Mouse (Mus musculus): ENCODE results near the gene Phldb2.

Gene Phldb2

DNA sequence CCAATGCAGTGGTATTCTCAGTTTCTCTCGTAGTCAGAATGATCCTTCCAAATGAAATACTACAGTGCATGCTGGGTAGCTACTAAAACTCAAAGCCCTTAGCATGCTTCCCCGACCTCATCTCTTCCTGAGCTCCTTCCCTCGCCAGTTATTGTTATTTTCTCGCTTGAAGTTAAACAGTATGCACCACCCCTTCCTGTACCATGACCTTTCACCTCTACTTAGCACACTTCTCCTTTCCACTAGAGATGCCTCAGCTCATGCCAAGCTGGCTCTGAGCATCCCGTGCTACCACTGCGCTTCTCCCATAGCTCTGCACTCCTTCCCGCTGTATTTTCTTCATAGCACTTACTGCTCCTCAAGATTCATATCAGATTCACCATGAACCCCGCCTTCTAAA lies 215.5 kb downstream of the Phldb2 start:
- no peak for DNase-seq (ENCODE audit: low read depth, low spot score)

- DNase-seq (ENCODE audit: low read depth, low spot score) = no peak
Observed at GRCm38 (mm10) chr16:45736724-45737123, 216.7 kb downstream of the Phldb2 start.

GRCm38 (mm10) chr16:45729163-45729562 lies 224.2 kb downstream of the Phldb2 start:
- DNase-seq (ENCODE audit: low read depth, low spot score) = no peak

DNA sequence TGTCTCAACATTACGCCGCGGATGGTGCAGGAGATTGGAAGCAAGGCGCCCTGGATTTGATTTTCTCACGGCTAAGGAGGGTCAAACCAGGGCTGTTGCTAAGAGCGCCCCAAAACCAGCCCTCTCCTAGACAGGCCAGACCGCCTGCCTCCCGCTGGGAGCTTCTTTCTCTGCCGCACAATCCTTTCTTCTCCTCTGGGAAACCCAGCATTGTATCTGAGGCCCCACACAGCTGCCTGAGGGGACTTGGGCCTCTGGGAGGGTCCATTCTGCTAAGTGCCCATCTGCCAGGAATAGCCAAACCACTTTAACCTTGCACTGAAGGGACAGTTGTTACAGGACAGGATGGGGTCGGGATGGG lies 228.7 kb downstream of the Phldb2 start:
- no peak for DNase-seq (ENCODE audit: low read depth, low spot score)

DNA sequence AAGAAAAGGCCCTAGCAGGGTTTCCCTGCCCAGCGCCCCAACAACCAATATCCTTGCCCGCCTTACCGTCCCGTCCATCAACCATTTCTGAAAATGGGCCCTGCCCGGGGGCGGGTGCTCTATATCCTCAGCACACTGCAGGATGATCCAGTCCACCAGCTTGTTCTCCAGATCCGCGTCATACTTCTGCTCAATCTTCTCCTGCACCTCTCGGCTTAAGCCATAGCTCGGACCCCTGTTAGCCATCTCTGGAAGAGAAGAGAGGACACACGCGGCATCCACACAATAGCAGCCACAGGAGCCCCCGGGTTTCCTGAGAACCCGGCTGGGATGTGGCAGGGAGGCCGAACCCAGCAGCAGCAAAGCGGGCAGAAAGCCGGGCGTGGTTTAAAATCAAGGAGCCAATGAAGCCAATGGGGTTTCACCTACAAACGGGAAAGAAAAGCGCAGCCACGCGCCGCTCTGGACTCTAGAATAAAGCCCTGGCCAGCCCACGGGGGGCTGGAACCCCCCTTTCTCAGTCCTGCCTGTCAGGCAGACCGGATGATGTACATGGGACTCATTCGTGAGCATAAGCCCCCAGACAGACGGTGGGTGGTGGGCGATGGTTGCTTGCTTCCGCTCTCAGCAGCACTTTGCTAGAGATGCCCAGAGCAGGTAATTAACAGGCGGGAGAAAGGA lies 229.2 kb downstream of the Phldb2 start, which contains the start of gene Tagln3:
TSS of gene Tagln3 (minus strand) at position 548 of the 681 bp plus-strand sequence.
- DNase-seq (ENCODE audit: low read depth, low spot score) = peak; percentile 15

- no peak for DNase-seq (ENCODE audit: low read depth, low spot score)
Observed at GRCm38 (mm10) chr16:45723172-45723901, 230.1 kb downstream of the Phldb2 start.

DNA sequence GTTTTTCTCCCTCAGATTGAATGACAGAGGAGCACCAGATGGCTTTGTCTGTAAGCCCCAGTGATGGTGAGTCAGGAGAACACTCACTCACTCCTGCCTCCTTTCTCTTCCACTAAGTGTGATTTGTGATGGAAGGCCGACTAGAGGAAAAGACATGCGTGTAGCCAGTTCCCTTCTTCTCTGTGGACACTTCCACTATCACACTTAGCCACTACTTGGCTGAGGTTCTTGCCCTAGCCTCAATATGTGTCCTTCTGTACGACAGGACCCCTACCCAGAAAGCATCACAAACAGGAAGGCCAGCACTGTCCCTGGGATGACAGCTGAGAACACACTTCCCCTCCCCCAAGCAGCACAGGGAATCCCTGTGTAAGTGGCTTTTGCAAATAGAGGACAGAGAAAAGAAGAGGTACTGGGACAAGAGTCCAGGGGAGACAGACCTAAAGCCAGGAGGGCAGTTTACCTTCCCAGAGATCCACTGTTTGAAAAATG lies 230.9 kb downstream of the Phldb2 start:
- no peak for DNase-seq (ENCODE audit: low read depth, low spot score)

DNA sequence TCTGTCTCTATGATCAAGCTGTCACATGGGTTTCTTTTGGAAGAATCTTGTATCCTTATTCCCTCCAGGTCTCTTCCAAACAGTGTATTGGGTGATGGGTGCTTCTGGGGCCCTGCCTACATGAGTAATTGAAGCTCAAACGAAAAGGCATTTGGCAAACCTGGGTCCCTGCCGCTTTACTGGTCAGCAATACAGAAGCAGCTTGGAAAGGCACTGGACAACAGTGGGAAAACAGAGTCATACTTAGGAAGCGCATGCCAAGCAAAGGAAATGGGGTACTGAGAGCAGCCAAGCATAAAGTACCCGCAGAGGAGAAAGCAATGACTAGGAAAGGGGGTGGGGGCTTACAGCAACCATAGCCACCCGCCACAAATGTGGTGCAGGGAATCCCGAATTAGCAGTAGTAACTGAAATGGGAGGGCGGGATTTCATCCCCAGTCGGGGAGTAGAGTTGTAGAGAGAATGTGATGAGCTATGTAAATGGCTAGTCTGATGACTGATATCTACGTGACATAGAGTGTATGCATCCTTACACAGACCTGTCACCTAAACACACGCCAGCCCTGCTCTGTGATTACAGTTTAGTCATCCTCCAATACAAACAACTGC lies 233.3 kb downstream of the Phldb2 start:
- DNase-seq (ENCODE audit: low read depth, low spot score) = no peak

GRCm38 (mm10) chr16:45718296-45718695 lies 235.1 kb downstream of the Phldb2 start:
- DNase-seq (ENCODE audit: low read depth, low spot score) = no peak

GRCm38 (mm10) chr16:45714489-45715150 lies 238.8 kb downstream of the Phldb2 start:
- DNase-seq (ENCODE audit: low read depth, low spot score) = no peak

DNA sequence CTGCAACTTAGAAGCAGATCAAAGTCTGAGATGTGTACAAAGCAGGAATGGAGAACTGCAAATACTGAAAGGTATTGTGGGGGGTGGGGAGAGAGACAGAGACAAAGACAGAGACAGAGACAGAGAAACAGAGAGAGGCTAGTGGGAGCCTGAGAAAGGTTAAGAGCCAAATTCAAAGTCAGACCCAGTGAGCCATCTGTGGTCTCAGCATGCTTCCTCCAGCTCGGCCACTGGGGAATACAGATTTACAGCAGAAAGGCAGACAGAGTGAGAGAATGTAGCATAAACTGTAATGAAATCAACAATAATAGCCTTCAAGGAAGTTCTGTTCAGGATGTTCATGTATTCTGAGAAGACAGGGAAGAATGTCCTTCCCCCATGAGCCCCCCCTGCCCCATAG lies 239.5 kb downstream of the Phldb2 start:
- DNase-seq (ENCODE audit: low read depth, low spot score) = no peak

GRCm38 (mm10) chr16:45713261-45713660 lies 240.1 kb downstream of the Phldb2 start:
- DNase-seq (ENCODE audit: low read depth, low spot score) = no peak

GRCm38 (mm10) chr16:45711263-45711662 lies 242.1 kb downstream of the Phldb2 start:
- peak; percentile 8 for DNase-seq (ENCODE audit: low read depth, low spot score)

GRCm38 (mm10) chr16:45699301-45699700 lies 254.1 kb downstream of the Phldb2 start:
- DNase-seq (ENCODE audit: low read depth, low spot score) = no peak

GRCm38 (mm10) chr16:45697996-45698395 lies 255.4 kb downstream of the Phldb2 start:
- no peak for DNase-seq (ENCODE audit: low read depth, low spot score)
